Mouse (Mus musculus) gonadal fat pad, adult 2 months (tissue): ENCODE measurements around the gene Prkaa2. TPM values are rescaled to one million over a fixed set of nuclear protein-coding genes. Genes with fewer than 3 reads are reported as not detected.

Experiments used
- DNase-seq: peaks from one replicate; pipeline ENCODE4 v3.0.0-alpha.2; 2012; ENCODE audit warnings: low read depth
- polyA plus RNA-seq: library from polyadenylated mRNA; depleted of rRNA; stranded (reverse); fragments of >200 nt; gene quantifications from 2 replicates; pipeline ENCODE4 v1.2.3, GENCODE M21; 2012

The Prkaa2 gene
- polyA plus RNA-seq, 1 experiment = 2.2 TPM

DNA sequence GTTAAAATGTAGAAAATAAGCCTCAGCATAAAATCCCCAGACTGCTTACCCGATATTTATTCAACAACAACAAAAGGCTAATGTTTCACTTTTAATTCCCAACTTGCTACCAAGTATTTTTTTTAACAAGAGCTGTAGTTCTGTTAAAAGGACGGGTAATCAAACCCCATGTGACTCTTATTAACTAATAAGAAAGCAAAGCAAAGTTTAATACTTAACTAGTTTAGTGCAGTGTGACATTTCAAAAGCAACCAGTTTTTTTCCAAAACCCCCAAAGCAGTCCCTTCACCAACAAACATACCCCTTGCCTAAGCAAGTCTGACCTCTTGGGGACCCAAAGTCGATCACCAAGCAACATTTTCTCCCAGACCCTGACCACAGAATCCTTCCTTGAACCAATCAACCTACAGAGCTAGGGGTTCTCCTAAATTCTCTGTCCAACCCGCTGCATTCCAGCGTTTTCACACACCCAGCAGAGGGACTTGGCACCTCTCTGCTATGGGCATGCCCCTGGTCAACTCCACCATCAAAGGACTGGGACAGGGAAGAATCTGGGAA lies 970 bp downstream of the Prkaa2 start:
- DNase-seq = no peak

- DNase-seq = no peak
Observed at GRCm38 (mm10) chr4:105107943-105108640, 1.6 kb downstream of the Prkaa2 start.

DNA sequence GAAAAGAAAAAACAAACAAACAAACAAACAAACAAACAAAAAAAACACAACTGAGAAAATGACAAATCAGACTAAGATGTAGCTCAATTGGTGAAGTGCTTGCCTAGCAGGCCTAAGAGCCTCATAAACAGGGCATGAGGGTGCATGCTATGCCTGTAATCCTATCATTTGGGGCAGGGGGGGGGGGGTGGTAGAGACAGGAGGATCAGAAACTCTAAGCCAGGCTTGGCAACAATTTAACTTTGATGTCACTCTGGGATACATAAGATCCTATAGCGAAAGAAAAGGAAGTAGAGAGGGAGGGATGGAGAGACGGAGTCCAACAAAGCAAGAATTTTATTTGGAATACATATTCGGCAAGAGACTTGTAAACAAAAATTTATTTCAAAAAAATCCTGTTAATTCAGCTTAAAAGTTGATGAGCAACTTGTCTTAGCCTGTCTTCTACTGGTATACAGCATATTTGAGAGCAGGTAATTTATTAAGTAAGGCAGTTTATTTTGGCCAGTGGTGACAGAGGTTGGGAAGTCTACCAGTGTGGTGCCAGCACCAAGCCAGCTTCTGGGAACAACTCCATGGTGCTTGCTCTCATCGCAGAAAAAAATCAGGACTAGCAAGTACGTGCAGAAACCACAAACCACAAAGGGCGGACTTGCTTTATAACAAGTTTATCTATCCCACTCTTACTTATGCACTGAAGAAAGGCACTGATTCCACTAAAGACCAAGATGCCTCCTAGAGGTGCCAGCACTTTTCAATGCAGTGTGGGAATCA lies 5.4 kb downstream of the Prkaa2 start:
- DNase-seq = peak; percentile 89

- DNase-seq = no peak
Observed at GRCm38 (mm10) chr4:105101337-105101688, 8.4 kb downstream of the Prkaa2 start.

DNA sequence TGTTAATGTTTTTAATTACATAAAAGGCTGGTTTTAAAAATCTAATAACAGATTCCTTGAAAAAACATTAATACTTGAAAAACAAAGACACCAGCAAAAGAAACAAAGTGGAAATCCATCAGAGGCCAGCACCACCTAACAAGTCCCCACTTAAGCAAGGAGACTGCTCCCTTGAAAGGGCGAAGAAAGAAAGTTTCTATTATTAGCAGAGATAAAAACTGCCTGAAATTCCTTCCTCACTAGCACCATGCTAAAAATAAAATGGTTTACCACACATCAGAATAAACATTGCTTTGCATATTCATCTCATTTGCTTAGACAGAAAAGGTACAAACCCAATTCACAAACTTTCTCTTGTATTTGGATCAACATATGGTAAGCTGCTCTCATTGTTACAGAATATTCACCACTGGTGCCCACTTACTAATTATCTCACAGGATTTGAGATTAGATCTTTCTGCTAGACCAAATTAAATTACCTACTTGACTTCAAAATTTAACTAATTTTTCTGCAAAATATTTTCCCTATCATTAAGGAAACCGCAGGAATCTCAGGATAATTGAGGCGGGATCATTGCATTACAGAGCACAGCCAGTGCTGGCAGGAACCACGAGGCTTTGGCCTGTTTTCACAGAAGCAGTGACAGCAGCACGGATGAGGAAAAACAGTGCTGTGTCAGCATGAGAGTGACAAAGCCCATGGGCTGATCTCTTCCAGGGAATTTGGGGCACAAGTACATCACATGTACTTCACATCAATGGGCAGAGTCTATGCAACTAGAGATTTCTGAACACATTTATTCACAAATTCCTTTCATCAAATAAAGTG lies 9.0 kb downstream of the Prkaa2 start:
- no peak for DNase-seq

DNA sequence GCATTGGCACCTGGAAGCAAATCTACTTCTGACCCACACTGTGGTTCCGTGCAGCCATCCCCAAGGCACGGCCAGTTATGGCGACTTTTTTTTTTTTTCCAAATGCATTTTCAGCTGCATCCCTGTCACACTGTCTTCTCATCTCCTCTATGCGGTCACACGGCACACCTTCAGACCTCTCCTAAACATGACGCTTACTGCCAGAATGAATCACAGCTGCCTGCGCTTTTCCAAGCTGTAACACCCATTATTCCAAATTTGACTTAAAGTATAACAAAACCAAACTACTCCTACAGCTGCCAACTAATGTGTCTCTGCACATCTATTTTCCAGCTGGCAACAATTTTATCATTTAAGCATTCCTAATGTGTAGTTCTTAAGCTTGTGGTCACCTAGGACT lies 11.0 kb downstream of the Prkaa2 start:
- no peak for DNase-seq

- DNase-seq = no peak
Observed at GRCm38 (mm10) chr4:105098158-105098557, 11.5 kb downstream of the Prkaa2 start.

DNA sequence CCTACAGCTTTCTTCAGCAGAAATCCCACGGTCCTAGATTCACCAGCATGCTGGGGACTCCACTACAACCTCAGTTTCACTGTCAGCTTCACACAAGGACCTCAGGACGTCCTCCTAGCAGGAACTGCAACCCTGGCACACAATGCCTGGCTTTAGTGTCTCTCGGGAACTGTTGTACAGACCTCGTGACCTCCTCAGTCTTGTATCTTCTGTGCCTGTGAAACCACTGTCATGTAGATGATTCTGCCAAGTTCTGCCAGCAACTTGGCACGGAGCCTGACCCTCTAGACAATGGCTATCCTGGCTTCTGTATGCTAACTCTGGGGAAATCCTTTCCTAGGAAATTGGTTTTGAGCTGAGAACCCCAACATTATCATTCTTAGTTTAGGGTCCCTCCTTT lies 14.4 kb downstream of the Prkaa2 start:
- no peak for DNase-seq

DNA sequence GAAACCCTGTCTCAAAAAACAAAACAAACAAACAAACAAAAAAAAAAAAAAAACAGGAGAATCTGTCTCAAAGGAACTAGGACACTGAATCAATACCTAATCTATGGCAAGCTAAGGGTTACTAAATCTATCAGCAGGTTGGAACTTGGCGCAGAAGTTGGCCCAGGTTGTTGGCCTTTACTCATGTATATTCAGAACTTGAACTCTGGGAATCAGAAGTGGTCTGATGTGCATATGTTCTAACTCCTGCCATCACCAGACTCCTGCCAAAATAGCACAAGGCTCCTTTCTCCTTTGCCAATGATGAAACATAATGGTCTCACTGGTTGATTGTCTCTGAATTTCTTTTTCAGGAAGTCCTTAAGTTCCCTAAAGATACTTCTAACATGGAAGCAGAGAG lies 15.7 kb downstream of the Prkaa2 start:
- no peak for DNase-seq

DNA sequence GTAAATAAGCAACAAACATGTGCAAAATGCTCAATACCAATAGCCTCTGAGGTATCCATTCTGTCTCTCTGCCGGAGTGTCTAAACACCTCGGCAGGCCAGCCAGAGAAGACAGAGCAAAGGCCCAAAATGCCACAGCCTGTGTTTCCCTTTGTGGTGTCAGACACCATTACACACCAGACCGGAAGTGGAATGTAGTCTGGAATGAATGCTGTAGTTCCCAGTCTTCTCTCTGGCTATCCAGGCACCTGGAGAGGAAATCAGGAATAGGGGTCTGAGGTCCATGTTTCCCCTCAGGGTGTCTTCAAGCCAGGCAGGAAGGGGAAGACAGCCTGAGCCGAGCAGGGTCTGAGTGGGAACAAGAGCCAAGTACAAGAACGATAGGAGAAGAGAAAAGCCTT lies 19.3 kb downstream of the Prkaa2 start:
- no peak for DNase-seq

DNA sequence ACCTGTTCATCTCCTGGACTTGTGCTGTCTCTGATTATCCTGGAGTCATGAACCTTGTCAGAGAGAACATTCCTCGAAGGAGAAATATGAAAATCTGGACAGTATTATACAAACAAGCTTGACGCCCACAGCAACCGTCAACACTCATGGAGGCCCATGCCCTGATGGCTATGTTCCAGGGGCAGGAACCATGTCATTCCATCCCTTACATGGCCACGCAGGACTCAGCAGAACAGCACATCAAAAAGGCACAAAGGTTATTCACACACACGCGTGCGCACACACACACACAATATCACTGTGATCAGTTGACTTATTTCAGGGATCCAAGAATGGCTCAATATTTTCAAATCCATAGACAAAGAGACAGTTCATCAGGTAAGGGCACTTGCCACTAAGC lies 20.3 kb downstream of the Prkaa2 start:
- no peak for DNase-seq

GRCm38 (mm10) chr4:105088671-105089070 lies 21.0 kb downstream of the Prkaa2 start:
- no peak for DNase-seq

DNA sequence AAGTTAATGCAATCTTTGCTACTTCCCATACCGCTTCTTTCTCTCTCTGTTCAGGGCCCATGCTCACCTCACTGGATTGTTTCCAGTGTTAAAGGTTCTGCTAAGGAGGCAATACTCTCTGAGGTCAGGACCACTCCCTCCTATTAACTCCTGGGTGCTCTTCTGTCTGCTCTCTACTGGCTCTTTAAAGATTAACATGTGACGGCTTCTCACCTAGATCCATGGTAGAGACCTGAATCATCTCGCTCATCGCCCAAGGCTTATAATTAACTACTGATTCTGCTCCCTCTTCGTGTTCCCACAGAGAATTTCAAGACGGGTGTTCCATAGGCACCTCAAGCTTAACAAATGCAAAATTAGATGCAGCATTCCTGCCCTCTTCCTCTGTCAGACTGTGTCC lies 33.5 kb downstream of the Prkaa2 start:
- DNase-seq = no peak

- no peak for DNase-seq
Observed at GRCm38 (mm10) chr4:105071761-105072427, 37.8 kb downstream of the Prkaa2 start.

DNA sequence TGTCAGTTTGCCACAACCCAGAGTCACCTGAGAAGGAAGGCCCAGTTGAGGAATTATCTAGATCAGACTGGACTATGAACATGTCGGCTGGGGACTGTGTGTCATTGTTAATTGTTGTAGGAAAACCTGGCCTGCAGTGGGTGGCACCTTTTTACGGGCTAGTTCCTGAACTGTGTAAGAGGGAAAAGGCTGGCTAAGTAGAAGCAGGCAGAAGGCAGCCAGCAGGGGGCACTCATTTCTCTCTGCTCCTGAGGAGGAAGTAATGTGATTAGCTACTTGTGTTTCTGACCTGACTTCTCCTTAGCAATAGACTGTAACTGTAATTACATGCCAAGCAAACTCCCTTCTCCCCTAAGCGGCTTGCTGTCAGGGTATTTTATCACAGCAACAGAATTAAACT lies 38.7 kb downstream of the Prkaa2 start:
- DNase-seq = no peak

GRCm38 (mm10) chr4:105051291-105051690 lies 58.4 kb downstream of the Prkaa2 start:
- DNase-seq = no peak

GRCm38 (mm10) chr4:105050041-105050440 lies 59.6 kb downstream of the Prkaa2 start:
- no peak for DNase-seq

GRCm38 (mm10) chr4:105034259-105034658 lies 75.4 kb downstream of the Prkaa2 start:
- no peak for DNase-seq

DNA sequence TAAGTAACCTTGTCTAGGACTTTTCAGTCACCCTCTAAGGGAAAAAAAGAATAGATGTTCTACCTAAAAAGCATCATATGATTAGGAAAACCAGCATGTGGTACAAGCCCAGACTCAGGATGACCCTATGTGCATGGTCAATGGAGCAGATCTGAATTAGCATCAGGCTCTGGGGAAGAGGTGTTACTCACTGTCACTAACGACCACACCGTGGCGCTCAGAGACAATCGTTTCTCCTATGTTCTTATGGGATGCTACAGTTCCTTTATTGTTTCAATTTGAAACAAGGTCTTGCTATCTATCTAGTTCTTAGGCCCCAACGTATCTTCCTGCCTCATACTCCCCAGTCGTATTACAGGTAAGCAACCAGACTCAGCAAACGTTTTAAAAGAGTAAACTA lies 76.5 kb downstream of the Prkaa2 start:
- no peak for DNase-seq

- no peak for DNase-seq
Observed at GRCm38 (mm10) chr4:105031104-105031503, 78.6 kb downstream of the Prkaa2 start.

GRCm38 (mm10) chr4:105027278-105027677 lies 82.4 kb downstream of the Prkaa2 start:
- DNase-seq = no peak
